Mouse (Mus musculus) megakaryocyte, embryonic 14.5 days (primary cell): ENCODE results near the gene Wipf1. TPM values are rescaled to one million over a fixed set of nuclear protein-coding genes. Genes with fewer than 3 reads are reported as not detected.

Source experiments
- H3K27me3 ChIP-seq: replicated peaks from 2 replicates; pipeline ENCODE3; 2012; ENCODE audit warnings: inconsistent platforms
- H3K36me3 ChIP-seq: replicated peaks from 2 replicates; pipeline ENCODE3; 2012; ENCODE audit warnings: low read length, inconsistent platforms, mixed read lengths
- H3K4me1 ChIP-seq: 2 replicates; pipeline ENCODE4 v1.6.1; 2012; ENCODE audit warnings: inconsistent platforms
- H3K4me3 ChIP-seq: replicated peaks from 2 replicates; pipeline ENCODE3; 2012; ENCODE audit warnings: moderate library complexity, mild to moderate bottlenecking, inconsistent platforms
- H3K9me3 ChIP-seq: 2 replicates; pipeline ENCODE4 v1.6.1; 2012; ENCODE audit warnings: inconsistent platforms
- FLI1 ChIP-seq: IDR thresholded peaks from 2 replicates; pipeline ENCODE4 v1.6.1; 2012; ENCODE audit warnings: low read length, inconsistent platforms, mixed read lengths
- GATA1 ChIP-seq: IDR thresholded peaks from 3 replicates; pipeline ENCODE4 v1.6.1; 2012; ENCODE audit warnings: mixed read lengths, low read length, inconsistent platforms, borderline replicate concordance
- polyA plus RNA-seq: library from polyadenylated mRNA; stranded (reverse); fragments of >175 nt; gene quantifications from 2 replicates; pipeline ENCODE4 v1.2.3, GENCODE M21; 2012; ENCODE audit warnings: low replicate concordance; ENCODE audit not compliant: insufficient read depth

The Wipf1 gene
- polyA plus RNA-seq, 1 experiment, result 310 TPM

DNA sequence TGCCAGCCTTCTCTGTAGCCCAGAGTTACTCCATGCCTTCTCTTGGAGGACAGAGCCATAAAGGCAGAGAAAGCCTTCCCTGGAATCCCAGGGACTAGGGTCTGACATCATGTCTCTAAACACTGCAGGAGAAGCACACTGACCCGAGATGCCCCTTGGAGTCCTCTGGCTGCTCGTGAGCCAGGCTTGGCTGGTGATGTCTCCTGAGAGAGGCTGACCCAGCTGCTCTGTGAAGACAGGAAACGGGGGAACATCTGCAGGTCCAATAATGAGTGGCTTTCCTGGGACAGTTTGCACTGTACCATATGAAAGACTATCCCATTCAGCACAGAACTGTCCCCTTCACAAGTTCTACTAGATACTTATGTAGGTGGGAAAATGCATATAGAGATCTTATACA lies 69.4 kb downstream of the Wipf1 start:
- Histone ChIP-seq H3K4me1 (peaks cover 100% of the 10 kb centered on the region), H3K4me3 (peak overlapping the region; percentile 35), H3K36me3 (peaks cover 72% of the 10 kb centered on the region), H3K9me3 (no peaks in the 10 kb centered on the region), H3K27me3 (no peaks in the 10 kb centered on the region)
- TF ChIP-seq GATA1, result no peak
- TF ChIP-seq FLI1, result no peak

DNA sequence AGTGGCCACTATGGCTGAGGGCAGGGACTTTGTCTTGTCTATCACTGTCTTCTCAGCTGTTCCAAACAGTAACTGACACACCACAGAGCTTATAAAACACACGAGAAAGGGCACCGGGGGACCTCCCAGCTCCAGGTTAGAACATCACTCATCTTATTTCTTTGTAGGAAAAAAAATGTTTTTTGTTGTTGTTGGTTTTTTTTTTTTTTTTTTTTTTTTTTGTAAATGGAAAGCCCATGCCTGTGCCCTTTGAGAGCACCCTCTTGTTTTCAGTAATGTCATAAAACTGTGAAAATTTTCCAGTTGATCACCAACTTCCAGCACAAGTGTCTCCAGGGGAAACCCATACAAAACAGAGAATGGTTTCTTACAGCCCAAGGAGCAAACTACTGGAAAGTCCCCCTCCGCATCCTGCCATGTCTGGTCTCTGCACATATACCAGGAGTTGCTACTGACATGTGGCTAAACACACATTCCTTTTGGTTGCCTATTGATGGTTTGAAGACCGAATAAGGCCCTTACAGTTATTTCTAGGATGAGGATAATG lies 69.9 kb downstream of the Wipf1 start:
- peaks cover 72% of the 10 kb centered on the region for H3K36me3 ChIP-seq
- no peaks in the 10 kb centered on the region for H3K27me3 ChIP-seq
- no peaks in the 10 kb centered on the region for H3K9me3 ChIP-seq
- H3K4me3 ChIP-seq, result peak overlapping the region; percentile 47
- H3K4me1 ChIP-seq, result peaks cover 100% of the 10 kb centered on the region
- TF ChIP-seq FLI1 (no peak), GATA1 (no peak)

DNA sequence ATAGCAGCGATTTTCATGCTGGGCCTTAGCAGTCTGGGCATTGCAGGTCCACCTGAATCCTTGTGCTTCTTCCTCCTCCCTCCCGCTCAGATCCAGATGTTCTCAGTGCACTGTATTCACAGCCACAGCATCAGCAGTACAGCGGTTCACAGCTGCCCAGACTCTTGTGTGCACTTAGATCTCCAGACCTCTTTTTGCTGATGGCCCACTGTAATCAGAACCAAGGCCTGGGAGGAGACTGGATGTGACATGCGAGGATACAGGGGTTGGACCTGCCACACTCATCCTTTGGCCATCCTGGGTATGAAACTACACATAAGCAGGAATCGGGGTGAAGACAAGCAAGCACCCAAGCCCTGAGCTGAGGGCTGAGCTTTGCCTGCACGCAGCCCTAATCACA lies 72.6 kb downstream of the Wipf1 start:
- Histone ChIP-seq H3K4me1 (peaks cover 100% of the 10 kb centered on the region), H3K4me3 (peak overlapping the region; percentile 34), H3K27me3 (no peaks in the 10 kb centered on the region), H3K9me3 (no peaks in the 10 kb centered on the region), H3K36me3 (peaks cover 71% of the 10 kb centered on the region)
- TF ChIP-seq GATA1, result no peak
- TF ChIP-seq FLI1, result no peak

DNA sequence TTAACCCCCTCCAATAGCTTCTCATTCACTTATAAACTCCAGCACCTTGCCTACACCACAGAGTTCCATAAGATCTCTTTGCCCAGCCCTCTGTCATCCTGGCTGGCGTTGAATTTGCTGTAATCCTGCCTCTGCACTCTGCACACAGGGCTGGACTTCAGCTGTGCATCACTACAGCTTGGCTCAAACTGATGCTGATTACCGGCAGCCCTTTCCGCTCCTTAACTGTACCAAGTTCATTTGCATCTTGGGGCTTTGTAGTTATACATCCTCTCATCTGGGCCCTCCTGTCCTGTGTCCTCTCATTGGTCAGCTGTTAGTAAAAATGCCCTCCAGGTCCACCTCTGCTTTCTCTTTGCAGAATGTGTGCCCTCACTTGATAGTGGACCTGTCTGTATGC lies 73.4 kb downstream of the Wipf1 start:
- no peak for TF ChIP-seq GATA1
- TF ChIP-seq FLI1, result no peak
- H3K4me1 ChIP-seq, result peaks cover 100% of the 10 kb centered on the region
- peaks cover 73% of the 10 kb centered on the region for H3K36me3 ChIP-seq
- no peaks in the 10 kb centered on the region for H3K9me3 ChIP-seq
- no peaks in the 10 kb centered on the region for H3K27me3 ChIP-seq
- H3K4me3 ChIP-seq, result peak overlapping the region; percentile 80

DNA sequence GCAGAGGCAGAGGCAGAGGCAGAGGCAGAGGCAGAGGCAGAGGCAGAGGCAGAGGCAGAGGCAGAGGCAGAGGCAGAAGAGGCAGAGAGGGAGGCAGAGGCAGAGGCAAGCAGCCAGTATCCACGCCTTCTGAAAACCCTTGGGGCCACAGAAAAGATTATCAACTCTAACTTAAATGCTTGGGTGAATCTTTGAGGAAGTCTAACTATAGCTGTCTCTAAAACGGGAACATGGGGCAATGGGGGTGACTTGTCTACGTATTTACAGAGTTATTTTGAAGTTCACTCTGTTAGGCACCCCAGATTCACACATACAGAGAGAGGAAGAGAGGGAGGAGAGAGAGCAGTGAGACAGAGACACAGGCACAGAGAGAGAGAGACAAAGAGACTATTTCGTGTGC lies 74.0 kb downstream of the Wipf1 start:
- Histone ChIP-seq H3K27me3 (no peaks in the 10 kb centered on the region), H3K4me1 (peaks cover 100% of the 10 kb centered on the region), H3K4me3 (peak overlapping the region; percentile 80), H3K9me3 (no peaks in the 10 kb centered on the region), H3K36me3 (peaks cover 71% of the 10 kb centered on the region)
- no peak for TF ChIP-seq GATA1
- TF ChIP-seq FLI1, result no peak

DNA sequence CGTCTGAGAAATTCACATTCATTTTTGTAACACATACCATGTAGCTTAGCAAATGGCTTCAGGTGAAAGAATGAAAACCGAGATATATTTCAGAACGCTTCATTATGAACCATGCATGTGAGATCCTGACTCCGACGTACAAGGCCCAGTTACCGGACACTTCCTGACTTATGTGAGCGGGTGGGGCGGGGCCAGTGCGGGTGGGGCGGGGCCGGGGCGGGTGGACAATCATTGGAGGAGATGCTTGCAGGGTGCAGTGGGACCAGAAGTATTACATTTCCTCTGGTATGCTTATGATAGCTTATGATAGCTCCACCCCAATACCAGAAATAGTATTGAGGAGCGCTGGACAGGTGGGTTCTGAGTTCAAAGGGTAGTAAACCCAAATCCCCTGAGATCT lies 74.9 kb downstream of the Wipf1 start:
- TF ChIP-seq GATA1 (no peak), FLI1 (no peak)
- Histone ChIP-seq H3K27me3 (no peaks in the 10 kb centered on the region), H3K4me3 (peak overlapping the region; percentile 89), H3K36me3 (peaks cover 69% of the 10 kb centered on the region), H3K4me1 (peaks cover 99% of the 10 kb centered on the region), H3K9me3 (no peaks in the 10 kb centered on the region)

DNA sequence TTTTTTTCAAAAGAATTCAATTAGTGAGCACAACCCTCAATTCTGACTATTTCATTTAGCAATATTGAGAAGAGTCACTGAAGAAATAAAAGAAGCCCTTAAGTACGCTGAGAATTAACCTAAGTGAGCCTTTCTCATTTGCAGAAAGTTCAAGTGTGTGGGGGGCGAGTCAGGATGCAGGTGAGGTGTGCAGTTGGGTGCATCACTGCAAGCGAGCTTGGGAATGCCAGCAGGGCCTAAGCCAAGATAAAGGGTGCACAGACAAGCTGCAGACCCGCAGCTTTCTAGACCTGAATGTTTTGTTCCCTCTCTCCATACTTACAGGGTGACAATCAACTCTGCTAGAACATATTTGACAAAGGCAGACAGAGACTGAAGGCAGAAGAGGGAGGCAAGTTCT lies 75.3 kb downstream of the Wipf1 start:
- Histone ChIP-seq H3K27me3 (no peaks in the 10 kb centered on the region), H3K36me3 (peaks cover 70% of the 10 kb centered on the region), H3K9me3 (no peaks in the 10 kb centered on the region), H3K4me1 (peaks cover 99% of the 10 kb centered on the region), H3K4me3 (peak overlapping the region; percentile 89)
- TF ChIP-seq GATA1 (no peak), FLI1 (no peak)

DNA sequence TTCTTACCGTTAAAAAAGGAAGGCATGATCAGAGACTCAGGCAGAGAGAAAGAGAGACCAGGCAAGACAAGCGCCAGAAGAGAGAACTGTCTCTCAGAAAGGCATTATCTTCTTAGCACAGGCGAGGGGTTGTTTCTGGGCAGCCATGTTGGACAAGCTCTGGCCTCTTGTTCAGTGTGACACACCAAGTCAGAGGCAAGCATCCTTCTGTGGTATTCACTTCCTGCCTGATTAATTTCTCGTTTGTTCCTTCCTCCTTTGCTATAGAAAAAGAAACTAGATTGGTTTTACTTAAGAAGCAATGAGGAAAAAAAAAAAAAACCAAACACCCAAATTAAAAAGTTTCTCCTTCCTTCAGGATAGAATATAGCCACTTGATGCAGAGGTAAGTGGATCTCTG lies 75.8 kb downstream of the Wipf1 start:
- Histone ChIP-seq H3K9me3 (no peaks in the 10 kb centered on the region), H3K36me3 (peaks cover 69% of the 10 kb centered on the region), H3K4me1 (peaks cover 99% of the 10 kb centered on the region), H3K4me3 (peak overlapping the region; percentile 89), H3K27me3 (no peaks in the 10 kb centered on the region)
- TF ChIP-seq FLI1, result no peak
- no peak for TF ChIP-seq GATA1

DNA sequence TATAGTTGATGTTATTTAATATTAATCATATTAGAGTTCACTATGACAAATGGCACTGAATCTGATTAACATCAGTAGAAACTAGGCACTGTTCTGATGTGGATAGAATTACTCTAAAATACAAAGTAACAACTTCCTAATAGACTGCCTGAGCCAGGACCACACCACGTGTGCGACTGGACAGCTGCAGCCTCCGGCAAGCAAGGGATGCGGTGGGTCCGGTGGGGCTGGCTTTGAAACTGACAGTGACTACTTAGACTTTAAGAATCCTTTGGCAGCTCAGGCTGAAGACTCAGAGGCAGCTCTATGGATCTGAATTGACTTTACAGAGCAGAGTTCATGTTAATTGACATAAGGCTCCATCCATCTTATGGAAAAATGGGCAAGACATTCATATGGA lies 76.4 kb downstream of the Wipf1 start:
- TF ChIP-seq FLI1 (no peak), GATA1 (no peak)
- H3K36me3 ChIP-seq, result peaks cover 69% of the 10 kb centered on the region
- no peaks in the 10 kb centered on the region for H3K9me3 ChIP-seq
- no peaks in the 10 kb centered on the region for H3K27me3 ChIP-seq
- H3K4me3 ChIP-seq, result peak overlapping the region; percentile 89
- peaks cover 97% of the 10 kb centered on the region for H3K4me1 ChIP-seq

DNA sequence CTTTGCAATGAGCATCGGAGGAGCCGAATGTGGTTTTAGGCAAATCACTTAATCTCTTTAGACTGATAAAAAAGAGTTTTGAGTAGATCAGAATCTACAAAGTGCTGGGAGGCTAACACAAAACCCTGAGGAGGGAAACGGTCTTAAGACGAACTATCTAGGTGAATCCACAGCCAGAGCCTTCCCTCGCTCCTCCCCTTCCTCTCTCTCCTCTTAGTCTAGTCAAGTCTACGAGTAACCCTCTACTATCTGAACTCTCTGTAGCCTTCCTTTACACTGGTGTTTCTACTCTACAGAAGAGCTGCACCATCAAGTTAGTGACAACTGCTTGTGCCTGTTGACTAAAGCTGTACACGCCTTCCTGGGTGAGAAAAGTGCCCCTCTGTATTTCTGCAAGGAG lies 77.0 kb downstream of the Wipf1 start:
- Histone ChIP-seq H3K27me3 (no peaks in the 10 kb centered on the region), H3K4me3 (peak overlapping the region; percentile 89), H3K9me3 (no peaks in the 10 kb centered on the region), H3K36me3 (peaks cover 69% of the 10 kb centered on the region), H3K4me1 (peaks cover 96% of the 10 kb centered on the region)
- TF ChIP-seq FLI1, result no peak
- no peak for TF ChIP-seq GATA1

DNA sequence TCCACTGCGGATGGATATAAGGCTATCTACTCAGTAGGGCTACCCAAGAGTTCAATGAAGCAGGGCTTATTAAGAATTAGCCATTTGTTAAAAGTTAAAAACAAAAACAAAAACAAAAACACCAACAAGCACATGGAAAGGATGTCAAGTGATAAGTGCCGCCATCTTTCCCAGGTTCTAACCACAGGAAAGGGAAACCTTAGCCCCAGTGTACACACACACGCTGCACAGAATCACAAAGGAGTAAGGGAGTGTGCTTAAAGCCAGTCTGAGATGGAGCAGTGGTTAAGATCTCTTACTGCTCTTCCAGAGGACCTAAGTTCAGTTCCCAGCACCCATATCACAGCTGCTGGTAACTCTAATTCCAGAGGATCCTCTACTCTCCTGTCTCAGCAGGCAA lies 78.0 kb downstream of the Wipf1 start:
- Histone ChIP-seq H3K4me1 (peaks cover 92% of the 10 kb centered on the region), H3K27me3 (no peaks in the 10 kb centered on the region)
- TF ChIP-seq GATA1, result no peak
- TF ChIP-seq FLI1, result no peak

More for the DNA sequence above, 78.0 kb downstream of the Wipf1 start:
- Histone ChIP-seq H3K9me3 (no peaks in the 10 kb centered on the region), H3K36me3 (peaks cover 69% of the 10 kb centered on the region), H3K4me3 (peak overlapping the region; percentile 79)
